Mouse (Mus musculus) stomach, postnatal 0 days (tissue): ENCODE measurements around the gene Dync1li1. TPM values are rescaled to one million over a fixed set of nuclear protein-coding genes. Genes with fewer than 3 reads are reported as not detected.

Experiments
- ATAC-seq: fragments of 200-750 bp; cut with Nextera tagmentation; 2 replicates; pipeline ENCODE4 v1.8.0; 2017; ENCODE audit not compliant: low FRiP score, low TSS enrichment
- DNase-seq: peaks from one replicate; pipeline ENCODE4 v3.0.0-alpha.2; 2016; ENCODE audit warnings: low spot score
- H3K27ac ChIP-seq: fragments of 300-500 bp; sonication (generic); replicated peaks from 2 replicates; pipeline ENCODE4 v1.5.1; 2014; ENCODE audit warnings: mild to moderate bottlenecking, control low read depth
- H3K27me3 ChIP-seq: fragments of 300-500 bp; sonication (generic); 2 replicates; pipeline ENCODE4 v1.6.1; 2014; ENCODE audit warnings: low read length; ENCODE audit not compliant: control insufficient read depth, insufficient read depth
- H3K36me3 ChIP-seq: fragments of 300-500 bp; sonication (generic); 2 replicates; pipeline ENCODE4 v1.6.1; 2014; ENCODE audit warnings: low read length, mixed read lengths; ENCODE audit not compliant: control insufficient read depth, insufficient read depth
- H3K4me1 ChIP-seq: fragments of 300-500 bp; sonication (generic); replicated peaks from 2 replicates; pipeline ENCODE4 v1.6.1; 2014; ENCODE audit warnings: antibody characterized with exemption; ENCODE audit not compliant: control insufficient read depth, insufficient read depth
- H3K4me2 ChIP-seq: fragments of 300-500 bp; sonication (generic); replicated peaks from 2 replicates; pipeline ENCODE4 v1.6.1; 2014; ENCODE audit warnings: low read depth, mild to moderate bottlenecking, control low read depth, moderate library complexity
- H3K4me3 ChIP-seq: fragments of 300-500 bp; sonication (generic); 2 replicates; pipeline ENCODE4 v1.5.1; 2014; ENCODE audit warnings: low read depth, low read length, control low read depth
- H3K9ac ChIP-seq: fragments of 300-500 bp; sonication (generic); 2 replicates; pipeline ENCODE4 v1.6.1; 2014; ENCODE audit warnings: mild to moderate bottlenecking, low read length, control low read depth, mixed read lengths
- H3K9me3 ChIP-seq: fragments of 300-500 bp; sonication (generic); 2 replicates; pipeline ENCODE4 v1.6.1; 2016; ENCODE audit warnings: low read length; ENCODE audit not compliant: control insufficient read depth
- CTCF ChIP-seq: IDR thresholded peaks from 2 replicates; pipeline ENCODE4 v1.5.1; 2016; ENCODE audit warnings: antibody characterized with exemption, low read depth, mild to moderate bottlenecking, moderate library complexity
- EP300 ChIP-seq: optimal IDR thresholded peaks from 2 replicates; pipeline ENCODE3; 2016; ENCODE audit warnings: antibody characterized with exemption
- WGBS: fragments of 180-500 bp; shearing (Covaris S2); extraction: QIAGEN DNeasy Blood & Tissue Kit; methylation state at CpG from one replicate; pipeline ENCODE4 v1.1.7; 2014; 5-methylcytosine and 5-hydroxymethylcytosine counted together
- polyA plus RNA-seq: library from polyadenylated mRNA; unstranded; fragments of >200 nt; fragmentation: Nextera tagmentation; extraction: Ambion mirVana; gene quantifications from 2 replicates; pipeline ENCODE4 v1.2.1, GENCODE M21; 2015

Dync1li1 gene
- polyA plus RNA-seq, 1 experiment from 2014 or later, result 35.7 TPM

DNA sequence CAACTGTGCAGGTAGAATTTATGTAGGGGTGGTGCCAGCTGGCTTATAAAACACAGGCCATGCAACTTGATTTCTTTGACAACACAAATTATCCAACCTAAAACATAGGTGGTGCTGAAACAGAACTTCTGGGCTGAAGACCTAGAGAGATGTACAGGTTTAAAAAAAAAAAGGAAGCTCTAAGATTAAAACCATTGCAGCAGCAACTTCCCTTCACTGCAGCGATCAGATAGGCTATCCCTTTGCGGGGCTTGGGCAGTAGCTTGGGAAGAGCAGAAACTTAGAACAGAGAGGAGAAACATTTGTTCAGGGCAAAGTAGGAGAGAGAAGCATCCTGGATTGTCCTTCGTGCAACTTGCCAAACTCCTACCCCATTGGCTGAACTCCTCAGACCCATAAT lies 31.9 kb upstream of the Dync1li1 start:
- TF ChIP-seq CTCF (no peak), EP300 (no peak)
- H3K9me3 ChIP-seq, result no peaks in the 10 kb centered on the region
- DNase-seq, result no peak
- no peaks in the 10 kb centered on the region for H3K4me1 ChIP-seq
- H3K27ac ChIP-seq, result no peak overlapping the region
- 73% methylated on average over 3 of the region's 3 CpGs for WGBS
- ATAC-seq, result no peak
- no peak overlapping the region for H3K9ac ChIP-seq
- H3K27me3 ChIP-seq, result no peaks in the 10 kb centered on the region
- no peak overlapping the region for H3K4me3 ChIP-seq
- no peak overlapping the region for H3K4me2 ChIP-seq
- H3K36me3 ChIP-seq, result no peaks in the 10 kb centered on the region

DNA sequence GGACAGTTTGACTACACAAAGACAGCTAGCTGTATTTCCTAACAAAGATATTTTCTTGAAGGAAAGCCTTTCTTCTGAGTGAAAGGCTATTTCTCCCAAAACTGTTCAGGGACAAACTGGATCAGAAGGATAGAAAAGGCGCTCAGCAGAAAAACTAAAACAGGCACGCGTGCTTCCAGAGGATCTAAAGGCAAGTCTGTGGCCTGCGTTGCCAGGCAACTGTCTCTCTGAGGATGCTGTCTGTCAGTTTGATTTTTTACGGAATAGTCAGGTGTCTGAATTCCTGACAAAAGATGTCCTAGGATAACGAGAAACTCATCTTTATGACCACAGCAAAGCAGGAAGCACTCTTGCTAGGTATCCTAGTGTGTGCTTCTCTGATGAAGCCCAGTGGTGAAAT lies 28.1 kb upstream of the Dync1li1 start:
- DNase-seq, result no peak
- H3K9me3 ChIP-seq, result no peaks in the 10 kb centered on the region
- H3K27ac ChIP-seq, result no peak overlapping the region
- no peak overlapping the region for H3K4me2 ChIP-seq
- 89% methylated on average over 6 of the region's 6 CpGs for WGBS
- H3K9ac ChIP-seq, result no peak overlapping the region
- TF ChIP-seq CTCF (no peak), EP300 (no peak)
- no peaks in the 10 kb centered on the region for H3K4me1 ChIP-seq
- no peaks in the 10 kb centered on the region for H3K27me3 ChIP-seq
- ATAC-seq, result no peak
- H3K36me3 ChIP-seq, result no peaks in the 10 kb centered on the region
- H3K4me3 ChIP-seq, result no peak overlapping the region

DNA sequence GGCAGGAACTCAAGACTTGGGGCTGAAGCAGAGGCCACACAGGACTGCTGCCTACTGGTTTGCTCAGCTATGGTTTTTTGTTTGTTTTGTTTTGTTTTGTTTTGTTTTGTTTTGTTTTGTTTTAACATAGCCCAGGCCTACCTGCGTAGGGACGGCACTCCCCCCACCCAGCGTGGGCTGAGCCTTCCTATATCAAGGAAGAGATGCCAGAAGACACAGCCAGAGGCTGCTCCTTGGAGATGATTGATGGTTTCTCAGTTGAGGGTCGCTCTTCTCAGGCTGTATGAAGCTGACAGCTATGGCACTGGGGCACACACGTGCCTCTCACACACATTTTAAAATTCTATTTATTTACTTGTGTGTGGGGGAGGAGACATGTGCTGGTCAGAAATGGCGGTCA lies 27.6 kb upstream of the Dync1li1 start:
- no peak overlapping the region for H3K4me2 ChIP-seq
- WGBS, result 63% methylated on average over 6 of the region's 6 CpGs
- no peaks in the 10 kb centered on the region for H3K27me3 ChIP-seq
- TF ChIP-seq EP300, result no peak
- TF ChIP-seq CTCF, result no peak
- no peaks in the 10 kb centered on the region for H3K36me3 ChIP-seq
- H3K9ac ChIP-seq, result no peak overlapping the region
- no peaks in the 10 kb centered on the region for H3K9me3 ChIP-seq
- no peak overlapping the region for H3K4me3 ChIP-seq
- no peak overlapping the region for H3K27ac ChIP-seq
- ATAC-seq (no peak), DNase-seq (no peak)
- no peaks in the 10 kb centered on the region for H3K4me1 ChIP-seq

DNA sequence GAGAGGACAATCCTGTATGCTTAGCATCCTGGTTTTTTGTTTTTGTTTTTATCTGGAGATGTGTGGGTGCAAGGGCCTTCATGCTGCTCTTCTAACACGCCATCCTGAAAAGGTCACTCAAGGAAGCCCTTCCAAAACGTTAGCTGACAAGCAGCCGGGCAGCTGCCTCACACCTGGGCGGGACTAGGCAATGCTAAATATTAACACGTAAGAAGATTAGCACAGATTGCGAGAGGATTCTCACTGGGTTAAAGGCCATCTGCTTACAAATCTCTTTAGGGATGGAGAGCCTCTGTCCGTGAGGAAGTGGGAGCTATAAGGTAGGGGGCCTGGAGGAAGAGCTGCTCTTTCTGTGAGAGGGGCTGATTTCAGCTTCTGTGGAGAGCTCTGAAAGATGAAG lies 26.6 kb upstream of the Dync1li1 start:
- H3K4me3 ChIP-seq, result no peak overlapping the region
- no peaks in the 10 kb centered on the region for H3K9me3 ChIP-seq
- WGBS, result 24% methylated on average over 7 of the region's 7 CpGs
- H3K27ac ChIP-seq, result no peak overlapping the region
- ATAC-seq (no peak), DNase-seq (no peak)
- H3K27me3 ChIP-seq, result no peaks in the 10 kb centered on the region
- H3K9ac ChIP-seq, result no peak overlapping the region
- TF ChIP-seq CTCF (no peak), EP300 (no peak)
- H3K36me3 ChIP-seq, result no peaks in the 10 kb centered on the region
- H3K4me1 ChIP-seq, result no peaks in the 10 kb centered on the region
- H3K4me2 ChIP-seq, result no peak overlapping the region

DNA sequence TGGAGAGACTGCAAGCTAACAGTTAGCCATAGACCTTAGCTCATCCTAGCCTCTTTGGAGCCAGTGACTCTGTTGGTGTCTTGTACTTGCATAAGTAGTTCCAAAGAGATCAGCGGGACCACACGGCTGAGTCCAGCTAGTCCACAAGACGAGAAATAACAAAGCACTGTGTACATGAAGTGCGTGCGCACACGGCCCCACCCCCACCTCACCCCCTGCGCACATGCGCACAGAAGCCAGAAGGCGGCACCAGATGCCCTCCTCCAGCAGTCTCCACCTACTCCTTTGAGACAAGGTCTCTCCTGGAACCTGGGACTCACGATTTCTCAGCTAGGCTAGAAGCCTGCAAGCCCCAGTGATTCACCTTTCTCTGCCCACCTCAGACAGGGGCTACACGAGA lies 24.8 kb upstream of the Dync1li1 start:
- H3K4me3 ChIP-seq, result no peak overlapping the region
- no peak overlapping the region for H3K4me2 ChIP-seq
- no peak overlapping the region for H3K27ac ChIP-seq
- H3K27me3 ChIP-seq, result no peaks in the 10 kb centered on the region
- no peak overlapping the region for H3K9ac ChIP-seq
- WGBS, result 85% methylated on average over 11 of the region's 11 CpGs
- DNase-seq (no peak), ATAC-seq (no peak)
- TF ChIP-seq EP300, result no peak
- no peaks in the 10 kb centered on the region for H3K4me1 ChIP-seq
- no peaks in the 10 kb centered on the region for H3K36me3 ChIP-seq
- no peaks in the 10 kb centered on the region for H3K9me3 ChIP-seq

DNA sequence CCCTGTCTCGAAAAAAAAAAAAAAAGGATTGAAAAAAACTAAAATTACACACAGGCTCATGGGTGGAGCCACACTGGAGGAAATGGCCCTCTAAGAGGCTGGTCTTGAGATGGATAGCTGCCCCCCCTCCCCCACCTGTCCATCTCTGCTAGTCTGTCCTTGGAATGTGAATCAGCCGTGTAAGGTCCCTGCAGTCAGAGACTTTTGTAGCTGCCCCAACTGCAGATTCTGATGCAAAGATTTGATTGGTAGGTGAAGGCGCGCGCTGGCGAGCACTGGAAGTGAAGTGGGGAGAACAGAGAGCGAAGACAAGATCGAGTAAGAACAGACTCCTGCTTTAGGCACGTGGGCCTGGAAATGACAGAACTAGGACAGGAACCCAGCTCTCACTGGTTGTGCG lies 21.7 kb upstream of the Dync1li1 start:
- no peaks in the 10 kb centered on the region for H3K27me3 ChIP-seq
- H3K4me3 ChIP-seq, result no peak overlapping the region
- WGBS, result 83% methylated on average over 10 of the region's 10 CpGs
- DNase-seq (no peak), ATAC-seq (no peak)
- H3K4me1 ChIP-seq, result no peaks in the 10 kb centered on the region
- H3K27ac ChIP-seq, result no peak overlapping the region
- TF ChIP-seq EP300 (no peak), CTCF (no peak)
- no peaks in the 10 kb centered on the region for H3K36me3 ChIP-seq
- no peak overlapping the region for H3K9ac ChIP-seq
- H3K4me2 ChIP-seq, result no peak overlapping the region
- H3K9me3 ChIP-seq, result no peaks in the 10 kb centered on the region
